Comparison of ENCODE assay signal across 27 mouse cellular contexts in the genomic region with DNA sequence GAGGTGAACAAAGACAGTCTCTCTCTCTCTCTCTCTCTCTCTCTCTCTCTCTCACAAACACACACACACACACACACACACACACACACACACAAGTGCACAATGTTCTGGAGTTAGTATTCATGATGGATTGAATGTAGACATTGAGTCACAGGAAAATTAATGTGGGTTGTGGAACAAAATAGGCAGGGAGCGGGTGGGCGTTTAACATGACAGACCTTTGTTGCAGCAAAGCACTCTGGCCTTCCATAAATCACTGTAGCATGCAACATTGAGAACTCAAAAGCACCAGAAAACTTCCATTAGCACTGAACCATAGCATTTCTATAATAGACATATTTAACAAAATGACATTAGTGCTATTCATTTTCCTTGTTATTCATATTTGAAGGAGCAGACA.
A peak's percentile ranks its signal among the peaks of the same experiment; 100 is the strongest.
DNase-seq lines count a peak whose midpoint lies in the region; ATAC-seq and TF ChIP-seq lines count a peak whose summit lies in the region.
"Had no signal": no experiment of that assay in that cellular context is flagged by ENCODE, and none has a peak within 500 bp of the region (broad histone marks: within the 10 kb centered on the region; RNA-seq: fewer than 3 reads in every experiment).

No protein-coding gene starts in this region.

- peak; percentile 60 for ATAC-seq in hindbrain, embryonic 11.5 days (ENCODE audit: low FRiP score)
- ATAC-seq in hindbrain, embryonic 14.5 days (ENCODE audit: low FRiP score): no peak; the same call in 1 of the 2 replicates
- ATAC-seq: CD4-positive, CD25-positive, alpha-beta regulatory T cell, adult 4 months; hindbrain, embryonic 16.5 days had no signal

- H3K4me2 ChIP-seq in hindbrain, embryonic 11.5 days (replicated peaks; ENCODE audit: low read depth, low read length): no peak overlapping the region
- H3K4me2 ChIP-seq in hindbrain, embryonic 14.5 days (replicated peaks): no peak overlapping the region
- H3K4me2 ChIP-seq: embryonic facial prominence, embryonic 13.5 days; heart, embryonic 11.5 days; limb, embryonic 13.5 days; liver, embryonic 11.5 days; lung, embryonic 15.5 days; midbrain, embryonic 11.5 days had no signal

- no peak overlapping the region for H3K4me3 ChIP-seq in hindbrain, embryonic 11.5 days (ENCODE audit: low read depth, low read length)
- no peak overlapping the region for H3K4me3 ChIP-seq in hindbrain, embryonic 14.5 days (replicated peaks; ENCODE audit: low read length)
- no peak overlapping the region for H3K4me3 ChIP-seq in cerebellum, adult 2 months (replicated peaks; ENCODE audit: insufficient read depth, low read depth, low read length)
- H3K4me3 ChIP-seq: embryonic facial prominence, embryonic 13.5 days; forebrain, embryonic 10.5 days; left cerebral cortex, adult 2 months; limb, embryonic 13.5 days; lung, embryonic 15.5 days had no signal

- TF ChIP-seq CTCF in cerebellum, adult 2 months (IDR thresholded peaks at IDR 0.05; ENCODE audit: borderline replicate concordance, insufficient read depth, low read depth, low read length): no peak

- no peaks in the 10 kb centered on the region for H3K27me3 ChIP-seq in hindbrain, embryonic 11.5 days (ENCODE audit: control insufficient read depth, insufficient read depth, low read length)
- H3K27me3 ChIP-seq in hindbrain, embryonic 14.5 days (ENCODE audit: control insufficient read depth, insufficient read depth, low read length): no peaks in the 10 kb centered on the region
- no peaks in the 10 kb centered on the region for H3K27me3 ChIP-seq in cerebellum, adult 2 months (ENCODE audit: control insufficient read depth, insufficient read depth, low read length)
- H3K27me3 ChIP-seq: embryonic facial prominence, embryonic 13.5 days; limb, embryonic 13.5 days; lung, embryonic 15.5 days had no signal

- no peak for TF ChIP-seq POLR2A in cerebellum, adult 2 months (IDR thresholded peaks at IDR 0.05; ENCODE audit: borderline replicate concordance, insufficient read depth, low read length)

- DNase-seq in hindbrain, embryonic 11.5 days (ENCODE audit: low spot score): no peak
- DNase-seq in hindbrain, embryonic 14.5 days (ENCODE audit: low spot score): no peak
- DNase-seq in layer of hippocampus, adult 18-20 months (ENCODE audit: low spot score in 2 of 2): peak; percentile 17 to 82
- DNase-seq in layer of hippocampus, postnatal 25 days (ENCODE audit: extremely low spot score in 1 of 2, low spot score in 1 of 2): no peak
- DNase-seq in brain, adult 2 months (ENCODE audit: low read depth, low spot score): peak; percentile 56
- peak; percentile 11 for DNase-seq in forelimb bud, embryonic 11.5 days (ENCODE audit: low read depth, low spot score)
- DNase-seq in heart, adult 9 months (ENCODE audit: low spot score in 2 of 2): no peak
- no peak for DNase-seq in cerebellum, adult 2 months
- DNase-seq: adrenal gland, postnatal 14 days; cerebellum, adult 8-10 months; cerebellum, postnatal 36 days; gastrocnemius, postnatal 25 days; heart, adult 11 months; heart, postnatal 36 days; kidney, adult 2 months; kidney, postnatal 14 days; right cerebral cortex, postnatal 14 days had no signal

- H3K9me3 ChIP-seq in hindbrain, embryonic 11.5 days (ENCODE audit: control insufficient read depth, low read length): no peaks in the 10 kb centered on the region
- no peaks in the 10 kb centered on the region for H3K9me3 ChIP-seq in hindbrain, embryonic 14.5 days (ENCODE audit: control insufficient read depth, low read length)
- H3K9me3 ChIP-seq: embryonic facial prominence, embryonic 13.5 days; forebrain, embryonic 10.5 days; limb, embryonic 13.5 days; lung, embryonic 15.5 days had no signal

- WGBS in hindbrain, embryonic 11.5 days: 42% methylated on average over 2 of the region's 2 CpGs
- 54% methylated on average over 2 of the region's 2 CpGs for WGBS in hindbrain, embryonic 14.5 days
- 86% methylated on average over 2 of the region's 2 CpGs for WGBS in cerebellum, adult 2 months

- no peaks in the 10 kb centered on the region for H3K36me3 ChIP-seq in hindbrain, embryonic 11.5 days (ENCODE audit: control insufficient read depth, insufficient read depth, low read length)
- no peaks in the 10 kb centered on the region for H3K36me3 ChIP-seq in hindbrain, embryonic 14.5 days (replicated peaks; ENCODE audit: control insufficient read depth, insufficient read depth)
- H3K36me3 ChIP-seq: embryonic facial prominence, embryonic 13.5 days; forebrain, embryonic 10.5 days; limb, embryonic 13.5 days; lung, embryonic 15.5 days had no signal

- no peak overlapping the region for H3K9ac ChIP-seq in hindbrain, embryonic 11.5 days (ENCODE audit: low read depth, low read length)
- H3K9ac ChIP-seq in hindbrain, embryonic 14.5 days: no peak overlapping the region
- H3K9ac ChIP-seq: embryonic facial prominence, embryonic 13.5 days; limb, embryonic 13.5 days; lung, embryonic 15.5 days had no signal

- no peaks in the 10 kb centered on the region for H3K4me1 ChIP-seq in hindbrain, embryonic 11.5 days (replicated peaks; ENCODE audit: control insufficient read depth, insufficient read depth, low read length)
- no peaks in the 10 kb centered on the region for H3K4me1 ChIP-seq in hindbrain, embryonic 14.5 days (replicated peaks; ENCODE audit: control insufficient read depth, insufficient read depth, low read length)
- no peaks in the 10 kb centered on the region for H3K4me1 ChIP-seq in cerebellum, adult 2 months (ENCODE audit: control insufficient read depth, insufficient read depth, low read length)
- H3K4me1 ChIP-seq: embryonic facial prominence, embryonic 13.5 days; limb, embryonic 13.5 days; lung, embryonic 15.5 days had no signal

- no peak overlapping the region for H3K27ac ChIP-seq in hindbrain, embryonic 11.5 days (ENCODE audit: low read depth, low read length)
- no peak overlapping the region for H3K27ac ChIP-seq in hindbrain, embryonic 14.5 days
- no peak overlapping the region for H3K27ac ChIP-seq in cerebellum, adult 2 months (ENCODE audit: insufficient read depth, low read length)
- H3K27ac ChIP-seq: embryonic facial prominence, embryonic 13.5 days; forebrain, embryonic 10.5 days; left cerebral cortex, adult 2 months; limb, embryonic 13.5 days; lung, embryonic 15.5 days had no signal

Comparison
In these comparisons a context has a peak if more than half of its experiments do, and no peak if none do; other contexts are left out.
1. DNase-seq: peak in layer of hippocampus, adult 18-20 months (2 of 2), brain, adult 2 months (single experiment) and forelimb bud, embryonic 11.5 days (single experiment); none in hindbrain, embryonic 11.5 days (single experiment), hindbrain, embryonic 14.5 days (single experiment), layer of hippocampus, postnatal 25 days (0 of 2), heart, adult 9 months (0 of 2) and cerebellum, adult 2 months (0 of 2).